Mouse (Mus musculus) urinary bladder, postnatal 4 days (tissue): ENCODE results near the gene Nacc1.

Source experiments
- DNase-seq, 2 experiments: peaks; one replicate each; pipeline ENCODE4 v3.0.0; 2021 to 2022; ENCODE audit warnings: low spot score in 2 of 2

Nacc1 gene

GRCm38 (mm10) chr8:84714161-84714560 is 26.5 kb upstream of the Nacc1 start:
- no peak for DNase-seq

- DNase-seq = no peak
Measured at GRCm38 (mm10) chr8:84713381-84713780, 25.7 kb upstream of the Nacc1 start.

- DNase-seq = no peak
Measured at GRCm38 (mm10) chr8:84712759-84713120, 25.1 kb upstream of the Nacc1 start.

GRCm38 (mm10) chr8:84711933-84712758 is 24.5 kb upstream of the Nacc1 start:
- DNase-seq = peak in 1 of 2 experiments; percentile 74

GRCm38 (mm10) chr8:84711312-84711711 is 23.6 kb upstream of the Nacc1 start:
- DNase-seq = no peak

GRCm38 (mm10) chr8:84709931-84710330 is 22.3 kb upstream of the Nacc1 start:
- DNase-seq = no peak

GRCm38 (mm10) chr8:84708774-84709475 is 21.3 kb upstream of the Nacc1 start:
- DNase-seq = peak; percentile 82 to 86

- DNase-seq = peak in 1 of 2 experiments; percentile 66
Measured at GRCm38 (mm10) chr8:84708071-84708541, 20.4 kb upstream of the Nacc1 start.

- no peak for DNase-seq
Measured at GRCm38 (mm10) chr8:84707267-84707883, 19.7 kb upstream of the Nacc1 start.

GRCm38 (mm10) chr8:84706610-84707266 is 19.1 kb upstream of the Nacc1 start:
- peak in 1 of 2 experiments; percentile 59 for DNase-seq

GRCm38 (mm10) chr8:84705960-84706359 is 18.3 kb upstream of the Nacc1 start:
- no peak for DNase-seq

- no peak for DNase-seq
Measured at GRCm38 (mm10) chr8:84704867-84705831, 17.5 kb upstream of the Nacc1 start.

- peak in 1 of 2 experiments; percentile 61 for DNase-seq
Measured at GRCm38 (mm10) chr8:84704356-84704755, 16.7 kb upstream of the Nacc1 start.

GRCm38 (mm10) chr8:84703466-84704249 is 16.0 kb upstream of the Nacc1 start:
- DNase-seq = no peak

- no peak for DNase-seq
Measured at GRCm38 (mm10) chr8:84702963-84703465, 15.4 kb upstream of the Nacc1 start.

- DNase-seq = no peak
Measured at GRCm38 (mm10) chr8:84702561-84702960, 14.9 kb upstream of the Nacc1 start.

GRCm38 (mm10) chr8:84700941-84701911 is 13.6 kb upstream of the Nacc1 start, which contains the start of gene Lyl1:
Gene Lyl1, plus strand, starts transcription at chr8:84701457.
- DNase-seq = no peak

GRCm38 (mm10) chr8:84700526-84700925 is 12.9 kb upstream of the Nacc1 start:
- DNase-seq = no peak
